Comparison of ENCODE assay signal across 21 mouse cellular contexts in the genomic region with DNA sequence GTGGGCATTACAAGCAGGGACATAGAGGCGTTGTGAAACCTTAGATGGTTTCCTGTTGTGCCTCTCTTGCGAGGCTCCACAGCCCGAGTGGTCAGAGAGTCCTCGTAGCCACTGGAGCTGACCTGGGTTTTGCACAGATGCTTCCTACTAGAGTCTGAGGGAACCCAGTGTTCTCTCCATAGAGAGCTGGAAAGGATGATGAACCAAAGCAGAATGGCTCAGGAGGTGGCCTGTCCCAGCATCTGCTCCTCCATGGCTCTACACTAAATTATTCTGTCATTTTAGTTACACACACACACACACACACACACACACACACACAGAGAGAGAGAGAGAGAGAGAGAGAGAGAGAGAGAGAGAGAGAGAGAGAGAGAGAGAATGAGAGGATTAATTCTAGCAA. TPM values are rescaled to one million over a fixed set of nuclear protein-coding genes. Genes with fewer than 3 reads are reported as not detected.
"Had no signal": no experiment of that assay in that cellular context is flagged by ENCODE, and none has a peak within 500 bp of the region (broad histone marks: within the 10 kb centered on the region; RNA-seq: fewer than 3 reads in every experiment).

No protein-coding gene starts in this region.

- H3K4me3 ChIP-seq: limb, embryonic 13.5 days; neural tube, embryonic 13.5 days had no signal

- H3K4me1 ChIP-seq: neural tube, embryonic 13.5 days had no signal

- DNase-seq: kidney, adult 8-10 months; kidney, postnatal 36 days; layer of hippocampus, adult 9-11 months; layer of hippocampus, postnatal 36 days; left cerebral cortex, postnatal 4 days; lung, adult 18-20 months; lung, postnatal 36 days; midbrain, embryonic 14.5 days; retina, postnatal 1 day; right cerebral cortex, postnatal 4 days; spleen, adult 18-20 months; thymus, postnatal 36 days had no signal

- H3K9ac ChIP-seq: limb, embryonic 13.5 days; liver, embryonic 14.5 days; neural tube, embryonic 13.5 days had no signal

- H3K36me3 ChIP-seq: limb, embryonic 13.5 days; neural tube, embryonic 13.5 days had no signal

- H3K27me3 ChIP-seq: limb, embryonic 13.5 days; neural tube, embryonic 13.5 days had no signal

- H3K9me3 ChIP-seq: limb, embryonic 13.5 days; neural tube, embryonic 13.5 days had no signal

- H3K4me2 ChIP-seq: limb, embryonic 13.5 days; neural tube, embryonic 13.5 days had no signal

- H3K27ac ChIP-seq: kidney, postnatal 0 days; limb, embryonic 13.5 days; liver, embryonic 14.5 days; neural tube, embryonic 13.5 days had no signal

RNA-seq across cellular contexts. Expression of a gene that starts 3.4 kb away (rescaled TPM):
- total RNA-seq: layer of hippocampus, adult 18-20 months; layer of hippocampus, postnatal 36 days; liver, adult 2 months; megakaryocyte progenitor cell, adult 5-6 weeks; monocyte, adult 5-6 weeks had no signal
- polyA plus RNA-seq: liver, adult 2 months; liver, embryonic 14.5 days; lung, embryonic 16.5 days; midbrain, embryonic 14.5 days had no signal

RNA-seq across cellular contexts. Expression of a gene that starts 28.3 kb away (rescaled TPM):
- total RNA-seq: layer of hippocampus, adult 18-20 months; layer of hippocampus, postnatal 36 days; left cerebral cortex, postnatal 4 days; megakaryocyte progenitor cell, adult 5-6 weeks; monocyte, adult 5-6 weeks had no signal
- polyA plus RNA-seq: liver, embryonic 14.5 days; midbrain, embryonic 14.5 days; neural tube, embryonic 13.5 days had no signal

RNA-seq across cellular contexts. Expression of a gene that starts 40.5 kb away (rescaled TPM):
- total RNA-seq: liver, adult 2 months; megakaryocyte progenitor cell, adult 5-6 weeks; monocyte, adult 5-6 weeks had no signal
- polyA plus RNA-seq: kidney, postnatal 0 days; liver, adult 2 months; liver, embryonic 14.5 days had no signal
